Mouse (Mus musculus) kidney, postnatal 25 days (tissue): ENCODE measurements around the gene Mctp2.
A peak's percentile ranks its signal among the peaks of the same experiment; 100 is the strongest.

Experiments used
- DNase-seq, 2 experiments: peaks; one replicate each; pipeline ENCODE4 v3.0.0; 2021; ENCODE audit warnings: mixed read lengths in 2 of 2

Mctp2 gene

DNA sequence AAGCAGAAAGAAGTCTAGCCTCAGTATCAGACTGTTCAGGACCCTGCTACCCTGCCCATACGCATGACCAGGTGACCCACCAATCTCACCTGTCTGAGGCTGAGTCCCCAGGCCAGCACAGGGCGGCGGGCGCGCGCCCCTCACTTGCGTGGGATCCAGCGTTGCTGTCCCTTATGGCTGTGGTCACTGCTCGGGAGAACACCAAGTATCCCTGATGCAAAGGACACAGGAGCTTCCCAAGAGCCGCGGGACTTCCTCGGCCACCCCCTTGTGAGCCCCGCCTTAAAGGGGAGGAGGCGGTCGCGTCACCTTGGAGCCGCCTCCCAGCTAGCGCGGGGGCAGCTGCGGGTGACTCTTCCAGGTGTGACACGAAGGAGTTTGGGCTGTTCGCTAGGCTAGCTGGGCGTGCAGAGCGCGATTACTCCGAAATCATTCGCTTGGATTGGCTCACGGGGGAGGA lies at the start of gene Mctp2:
TSS of gene Mctp2 (minus strand) at position 227 of the 460 bp plus-strand sequence.
- DNase-seq = peak; percentile 65 to 87

DNA sequence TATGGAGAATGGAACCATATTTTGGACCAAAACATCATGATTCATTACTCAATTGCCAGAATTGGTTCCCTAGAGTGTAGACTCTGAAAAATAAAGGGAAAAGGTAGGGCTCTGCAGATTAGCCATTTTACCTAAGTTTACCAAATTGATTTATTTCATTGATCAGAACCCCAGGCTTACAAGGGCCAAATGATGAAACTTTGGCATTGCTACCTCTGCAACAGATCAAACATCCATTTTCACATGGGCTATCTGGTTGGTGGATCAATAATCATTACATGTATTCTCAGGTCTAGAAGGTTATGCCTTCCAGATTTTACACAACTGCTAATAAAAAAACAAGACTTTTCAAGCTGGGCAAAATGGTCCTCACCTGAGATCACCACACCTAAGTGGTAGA lies 39.5 kb upstream of the Mctp2 start:
- DNase-seq = no peak

DNA sequence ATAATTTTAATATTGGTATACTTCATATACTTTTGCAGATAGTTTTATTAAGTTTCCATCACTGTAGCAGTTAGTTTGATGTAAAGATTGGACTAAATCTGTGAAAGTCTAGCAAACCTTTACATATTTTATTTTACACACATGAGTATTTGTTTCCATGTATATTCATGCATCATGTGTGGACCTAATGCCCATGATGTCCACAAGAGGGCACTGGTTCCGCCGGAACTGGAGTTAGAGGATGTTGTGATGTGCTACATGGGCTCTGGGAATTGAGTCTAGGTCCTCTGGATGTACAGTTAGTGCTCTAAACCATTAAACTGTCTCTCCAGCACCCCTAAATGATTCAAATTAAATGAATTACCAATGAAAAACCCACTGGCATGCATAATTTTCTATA lies 37.3 kb upstream of the Mctp2 start:
- no peak for DNase-seq

DNA sequence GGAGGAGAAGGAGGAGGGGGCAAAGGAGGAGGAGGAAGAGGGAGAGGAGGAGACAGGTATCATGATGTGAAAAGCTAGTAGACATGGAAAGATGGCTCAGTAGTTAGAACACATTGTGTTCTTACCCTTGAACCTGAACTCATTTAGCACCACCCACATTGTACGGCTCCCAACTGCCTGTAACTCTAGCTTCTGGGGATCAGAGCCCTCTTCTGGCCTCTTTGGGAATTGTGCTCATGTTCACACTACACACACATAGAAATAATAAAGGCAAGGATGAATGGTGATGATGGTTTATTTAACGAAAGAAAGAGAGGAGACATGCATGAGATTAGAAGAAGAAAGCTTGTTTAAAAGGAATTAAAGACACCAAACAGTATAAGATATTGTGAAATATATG lies 36.4 kb upstream of the Mctp2 start:
- DNase-seq = peak in 1 of 2 experiments; percentile 4

DNA sequence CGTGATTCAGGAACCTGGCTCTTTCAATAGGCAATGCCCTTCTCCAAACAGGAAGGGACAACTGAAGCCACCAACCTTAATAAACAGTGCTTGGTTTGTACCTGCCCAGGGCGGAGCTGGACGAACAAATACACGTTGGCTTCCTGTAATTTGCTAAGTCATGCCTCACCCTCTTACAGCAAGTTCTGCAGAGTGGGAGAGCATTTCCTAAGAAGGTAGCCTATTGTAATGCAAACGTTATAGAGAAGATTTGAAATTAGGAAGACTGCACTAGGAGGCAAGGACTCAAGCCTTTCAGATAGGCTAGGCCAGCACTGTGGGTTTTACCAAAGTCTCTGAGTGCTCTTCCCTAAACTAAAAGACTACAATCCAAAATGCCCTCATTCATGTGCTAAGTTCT lies 19.6 kb upstream of the Mctp2 start:
- DNase-seq = no peak

DNA sequence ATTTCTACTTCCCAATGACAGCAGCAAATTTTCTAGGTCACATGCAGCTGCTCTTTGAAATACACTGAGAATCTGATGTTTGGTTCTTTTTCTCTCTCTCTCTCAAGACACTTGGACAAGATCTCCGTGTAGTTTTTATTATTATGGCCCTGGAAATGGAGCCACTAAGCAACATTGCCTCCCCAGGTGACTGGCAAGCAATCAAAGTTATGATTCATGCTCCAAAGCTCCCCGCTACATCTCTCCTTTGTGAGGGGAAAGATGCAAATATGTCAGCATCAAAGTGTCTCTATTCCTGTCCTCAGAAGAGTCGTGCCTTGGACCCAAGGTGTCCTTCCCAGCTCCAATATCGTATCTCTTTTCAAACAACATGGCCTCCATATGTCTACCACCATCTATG lies 14.5 kb upstream of the Mctp2 start:
- DNase-seq = no peak

DNA sequence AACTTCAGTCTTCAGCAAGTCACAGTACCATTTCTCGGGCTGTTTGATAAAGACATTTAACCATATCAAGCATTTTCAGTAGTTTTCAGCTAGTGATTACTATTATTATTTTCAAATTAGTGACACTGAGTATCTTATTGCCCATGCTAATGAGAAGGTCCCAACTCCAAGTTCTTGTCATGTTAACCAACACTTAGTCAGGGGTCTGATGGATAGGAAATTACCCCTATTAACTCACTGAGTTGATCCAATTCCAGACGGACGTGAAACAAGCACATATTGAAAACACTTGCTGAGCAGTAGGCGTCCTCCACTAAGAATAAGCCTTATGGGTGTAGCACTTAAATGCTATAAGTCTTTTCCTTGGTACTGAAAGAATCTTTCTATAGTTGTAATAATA lies 14.0 kb upstream of the Mctp2 start:
- DNase-seq = no peak

DNA sequence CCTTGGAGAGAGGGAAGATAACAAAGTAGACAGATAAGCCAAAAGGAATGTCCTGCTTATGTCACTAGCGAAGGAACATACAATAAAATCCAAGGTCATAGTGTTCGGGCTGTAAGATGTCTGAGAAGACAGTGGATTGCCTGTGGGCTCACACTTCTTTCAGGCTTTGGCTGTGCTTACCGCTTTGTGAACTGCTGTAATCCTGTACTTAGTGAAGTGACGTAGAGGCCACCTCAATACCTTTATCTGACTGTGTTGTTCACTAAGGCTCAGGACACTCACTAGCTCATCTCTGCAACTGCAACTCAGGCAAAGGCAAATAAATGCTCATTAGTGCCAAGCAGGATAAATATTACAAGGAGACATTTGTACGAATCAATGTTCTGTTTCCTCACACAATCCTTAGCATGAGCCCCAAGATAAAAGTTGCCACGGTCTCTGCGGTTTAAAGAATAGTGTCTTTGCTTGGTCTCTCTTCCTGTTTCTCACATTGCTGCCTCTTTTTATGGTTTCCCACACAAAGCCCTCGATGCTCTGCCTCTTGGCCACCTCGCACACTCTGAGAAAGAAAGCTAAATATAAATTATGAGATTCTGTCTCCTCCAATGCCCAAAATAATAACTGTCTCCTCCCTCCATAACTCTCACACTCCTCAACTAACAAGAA lies 8.1 kb upstream of the Mctp2 start:
- DNase-seq = no peak

DNA sequence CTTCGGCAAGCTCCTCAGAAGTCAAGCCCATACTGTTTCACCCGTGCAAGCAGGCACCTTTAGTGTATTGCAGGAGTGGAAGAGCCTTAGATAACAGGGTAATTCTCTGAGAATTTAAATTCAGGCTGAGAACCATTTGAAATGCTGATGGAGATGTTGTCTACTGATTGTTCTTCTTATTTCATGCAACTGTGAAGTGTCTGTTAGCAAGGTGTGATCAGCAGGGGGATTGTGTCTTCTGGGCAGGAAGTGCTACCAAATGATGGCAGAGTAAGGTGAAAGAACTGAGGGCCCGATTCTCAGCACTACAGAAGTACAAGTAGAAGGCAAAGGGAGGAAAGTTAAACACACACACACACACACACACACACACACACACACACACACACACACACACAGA lies 7.5 kb upstream of the Mctp2 start:
- DNase-seq = no peak

DNA sequence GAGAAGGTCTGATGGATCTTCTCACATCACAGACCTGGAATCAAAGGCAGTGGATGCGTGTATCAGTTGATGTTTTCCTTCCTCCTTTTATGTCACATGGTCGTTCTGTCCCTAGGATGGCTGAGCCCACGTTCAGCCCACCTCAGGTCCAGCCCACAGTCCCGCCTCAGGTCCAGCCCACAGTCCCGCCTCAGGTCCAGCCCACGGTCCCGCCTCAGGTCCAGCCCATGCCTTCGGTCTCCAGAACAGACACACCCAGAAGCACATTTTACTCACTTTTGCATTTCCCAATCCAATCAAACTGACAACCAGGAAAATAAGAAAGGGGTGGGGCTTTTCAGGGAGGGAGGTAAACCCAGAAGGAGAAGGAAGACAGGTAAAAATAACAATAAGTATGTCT lies 5.2 kb upstream of the Mctp2 start:
- no peak for DNase-seq

DNA sequence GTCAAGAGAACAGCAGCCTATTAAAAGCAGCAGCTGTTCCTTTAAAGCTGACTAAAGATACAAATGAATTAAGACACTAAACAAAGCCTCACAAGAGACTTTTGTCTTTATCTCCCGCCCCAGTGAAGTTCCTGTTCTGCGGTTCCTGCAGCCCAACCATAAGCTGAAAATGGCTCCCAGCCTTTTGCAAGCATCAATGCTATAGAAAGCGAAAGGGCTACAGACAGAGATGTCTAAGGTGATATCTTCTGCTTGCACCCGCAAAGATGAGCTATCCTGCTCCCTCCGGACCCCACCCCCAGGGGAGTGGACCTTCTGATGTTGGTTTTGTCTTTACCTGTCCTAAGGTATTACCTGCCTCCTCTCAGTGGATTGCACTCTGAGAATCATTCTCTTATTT lies 1.7 kb upstream of the Mctp2 start:
- no peak for DNase-seq

DNA sequence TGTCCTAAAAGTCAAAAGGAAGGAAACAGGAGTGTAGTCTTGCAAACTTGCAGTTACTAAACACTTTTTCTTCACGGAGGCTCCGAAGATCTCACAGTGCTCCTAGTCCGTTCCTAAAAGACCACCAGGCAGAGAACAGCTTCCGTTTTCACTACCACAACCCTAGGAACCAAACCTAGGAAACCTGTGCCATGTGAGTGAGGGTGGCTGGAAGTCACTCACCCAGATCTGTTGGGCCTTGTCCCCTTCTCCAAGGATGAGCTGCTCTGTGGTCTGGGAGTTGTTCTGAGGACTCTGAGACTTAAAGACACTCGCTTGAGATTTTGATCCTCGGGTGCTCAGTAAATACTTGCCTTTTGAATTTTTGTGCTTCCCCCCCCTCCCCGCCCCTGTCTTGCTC lies 439 bp upstream of the Mctp2 start:
- no peak for DNase-seq

DNA sequence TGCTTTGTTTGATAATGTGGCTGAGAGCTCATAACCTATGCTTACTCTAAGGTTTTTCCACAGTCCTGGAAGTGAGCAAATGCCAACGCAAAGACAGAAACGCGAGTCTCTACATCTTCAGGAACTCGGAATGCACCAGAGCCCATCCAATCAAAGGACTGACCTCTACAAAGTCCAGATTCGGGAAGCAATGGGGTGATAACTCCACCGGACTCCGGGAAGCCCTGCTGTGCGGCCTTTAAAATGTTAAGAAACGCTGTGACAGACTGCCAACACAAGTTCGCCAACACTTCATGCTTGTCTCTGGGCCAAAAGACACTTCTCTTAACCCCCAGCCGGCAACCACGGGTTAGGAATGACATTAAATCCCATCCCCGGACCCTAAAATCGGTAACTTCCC lies 437 bp downstream of the Mctp2 start:
- peak in 1 of 2 experiments; percentile 2 for DNase-seq

DNA sequence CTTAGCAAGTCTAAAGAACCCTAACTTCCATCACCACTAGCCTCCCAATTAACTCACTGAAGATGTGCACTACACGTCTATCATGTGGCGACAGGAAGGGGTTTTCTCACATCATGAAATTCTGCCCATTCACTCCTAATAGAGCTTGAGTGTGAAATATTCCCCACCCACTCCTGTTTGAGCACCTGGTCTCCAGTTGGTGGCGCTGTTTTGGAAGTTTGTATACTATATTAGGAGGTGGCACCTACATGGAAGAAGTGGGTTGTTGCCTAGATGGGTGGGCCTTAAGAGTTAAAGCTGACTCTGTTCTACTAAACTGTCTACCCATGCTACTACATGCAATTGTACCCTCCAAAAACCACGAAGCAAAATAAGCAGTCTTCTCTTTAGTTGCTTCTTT lies 4.7 kb downstream of the Mctp2 start:
- DNase-seq = no peak

DNA sequence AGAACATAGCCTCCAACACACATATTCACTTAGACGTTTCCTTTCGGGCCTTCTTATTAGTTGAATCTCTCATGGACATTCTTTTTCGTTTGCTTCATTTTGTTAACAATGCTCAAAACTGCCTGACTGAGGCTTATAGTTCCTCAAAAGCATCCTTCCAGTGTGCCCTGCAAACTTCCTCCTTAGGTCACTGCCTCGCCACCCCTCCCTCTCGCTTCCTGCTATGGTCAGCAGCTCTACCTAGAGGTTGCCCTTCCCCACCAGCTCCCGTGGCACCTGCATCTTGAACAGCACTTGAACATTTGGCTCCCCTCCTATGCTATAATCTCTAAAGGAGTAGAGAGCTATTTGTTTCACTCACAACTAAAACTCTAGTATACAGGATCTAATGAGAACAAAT lies 6.7 kb downstream of the Mctp2 start:
- no peak for DNase-seq

DNA sequence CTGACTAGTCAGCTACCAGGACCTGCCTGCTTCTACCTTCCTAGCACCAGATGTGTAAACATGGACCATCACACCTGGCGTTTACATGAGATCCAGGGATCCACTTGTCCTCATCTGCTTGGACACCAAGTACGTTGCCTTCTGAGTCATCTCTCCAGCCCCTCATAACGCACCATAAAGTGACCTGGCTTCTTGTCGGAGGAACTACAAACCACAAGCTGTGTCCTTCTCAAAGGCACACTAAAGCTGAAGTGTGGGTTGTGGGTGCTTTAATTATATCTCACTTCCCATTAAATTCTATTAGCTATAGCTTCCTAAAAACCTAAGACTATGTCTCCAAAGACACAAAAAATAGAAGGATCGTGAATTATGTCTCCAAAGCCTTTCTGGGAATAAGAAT lies 9.4 kb downstream of the Mctp2 start:
- DNase-seq = no peak

DNA sequence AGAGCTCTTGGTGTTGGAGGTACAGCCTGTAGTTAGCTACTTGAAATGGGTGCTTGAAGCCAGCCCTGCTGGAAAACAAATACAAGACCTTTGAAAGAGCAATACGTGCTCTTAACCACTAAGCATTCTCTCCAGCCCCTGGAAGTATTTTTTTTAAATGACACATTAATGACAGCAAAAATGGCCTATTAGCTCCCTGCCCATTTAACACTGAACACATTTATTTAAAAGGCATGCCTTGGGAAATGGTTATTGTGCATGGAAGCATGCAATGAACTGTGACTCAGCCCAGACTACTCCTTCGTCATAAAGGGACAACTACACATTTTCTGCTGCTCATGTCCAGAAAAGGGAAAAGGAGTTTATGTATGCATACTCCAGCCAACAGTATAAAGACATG lies 10.2 kb downstream of the Mctp2 start:
- no peak for DNase-seq

DNA sequence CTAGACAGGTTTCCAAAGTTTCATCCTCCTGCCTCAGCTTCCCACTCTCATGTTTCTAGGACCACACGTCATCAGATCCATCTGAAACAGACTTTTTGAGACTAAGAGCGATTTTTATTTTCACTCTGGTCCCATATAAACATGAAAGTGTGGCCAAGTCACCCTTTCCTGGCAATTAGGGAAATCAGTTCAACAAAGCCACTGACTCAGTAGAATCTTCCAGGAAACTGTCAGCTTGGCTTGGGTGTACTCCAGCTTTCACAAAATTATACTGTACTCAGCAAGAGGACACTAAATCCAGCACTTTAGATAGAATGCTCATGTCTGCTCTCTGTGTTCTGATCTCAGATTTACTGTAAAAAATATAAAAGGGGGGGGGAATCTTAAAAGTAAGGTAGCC lies 11.5 kb downstream of the Mctp2 start:
- DNase-seq = no peak

DNA sequence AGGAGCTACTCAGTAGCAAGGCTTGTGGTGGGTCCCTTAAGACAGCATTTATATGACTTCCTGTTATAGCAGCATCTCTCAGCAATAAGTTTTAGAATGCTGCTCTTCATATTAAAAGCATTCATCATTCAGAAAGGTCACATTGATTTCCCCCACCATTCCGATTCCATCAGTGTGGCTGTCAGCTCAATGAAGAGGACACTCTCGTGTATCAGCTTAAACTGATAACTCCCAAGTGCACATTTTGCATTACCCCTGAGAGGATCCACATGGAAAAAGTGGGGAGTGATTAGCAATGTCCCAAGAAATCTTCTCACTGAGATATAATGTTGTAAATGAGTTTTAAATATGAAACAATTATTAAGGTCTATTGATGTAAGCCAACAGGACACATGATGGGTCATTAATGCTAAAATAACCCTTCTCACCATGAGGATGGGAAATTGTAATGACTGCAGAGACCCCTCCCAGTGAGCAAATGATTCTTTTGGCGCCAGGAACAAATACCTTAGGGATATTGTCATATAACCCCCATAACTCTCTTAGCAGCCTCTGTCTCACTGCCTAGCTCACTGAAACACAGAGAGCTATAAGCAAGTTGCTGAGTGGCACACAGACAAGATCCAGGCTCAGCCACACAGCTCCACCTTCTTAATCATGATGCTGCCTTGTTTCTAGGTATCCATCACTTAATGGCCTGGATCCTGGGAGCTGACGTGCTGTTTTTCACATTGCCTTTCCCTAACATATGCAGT lies 12.4 kb downstream of the Mctp2 start:
- DNase-seq = no peak

DNA sequence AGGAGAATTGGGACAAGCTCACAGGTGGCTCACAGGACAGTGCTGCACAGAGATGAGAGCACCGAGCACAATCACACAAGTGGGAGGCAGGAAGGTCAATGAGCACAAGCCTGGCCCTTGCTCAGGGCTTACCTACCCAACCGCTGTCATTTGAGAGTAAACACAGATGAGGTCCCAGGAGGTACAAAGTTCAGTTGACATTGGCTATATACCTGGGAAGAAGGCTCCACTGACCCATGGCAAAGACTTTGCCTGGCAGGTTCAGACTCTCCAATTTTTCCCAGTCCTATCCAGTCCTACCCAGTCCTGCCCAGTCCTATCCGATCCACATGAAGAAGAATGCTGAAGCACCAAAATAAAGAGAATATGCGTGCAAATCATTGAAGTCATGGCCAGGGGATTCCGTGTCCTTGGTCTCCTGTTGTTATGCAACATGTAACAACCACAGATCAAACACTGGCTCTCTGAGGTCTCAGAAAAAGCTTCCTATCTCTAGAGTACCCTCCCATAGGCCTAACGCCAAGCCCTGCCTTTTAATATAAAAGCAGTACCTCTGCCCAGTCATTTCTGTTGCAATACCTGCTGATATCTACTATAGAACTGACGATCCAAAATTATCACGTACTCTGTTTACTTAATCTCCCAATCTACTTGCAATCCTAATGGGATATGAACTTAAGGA lies 14.0 kb downstream of the Mctp2 start:
- DNase-seq = peak; percentile 32 to 56

DNA sequence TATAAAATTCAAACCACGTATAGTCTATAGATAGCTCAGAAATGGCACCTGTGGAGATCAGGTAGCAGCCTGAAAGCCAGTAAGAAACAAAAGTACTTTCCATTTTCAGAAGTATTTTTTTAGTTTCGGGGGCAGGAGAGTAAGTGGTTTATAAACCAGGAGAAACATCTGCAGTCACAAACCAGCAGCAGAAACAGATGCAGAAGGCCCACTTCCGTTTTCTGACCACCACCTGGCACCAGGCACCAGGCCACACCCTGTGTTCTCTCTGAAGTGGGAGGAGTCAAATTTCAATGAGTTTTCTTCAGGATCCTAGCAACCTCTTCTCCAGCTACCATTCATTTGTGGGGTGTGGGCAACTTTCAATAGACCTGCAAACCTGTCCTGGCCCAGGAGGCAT lies 25.7 kb downstream of the Mctp2 start:
- no peak for DNase-seq

DNA sequence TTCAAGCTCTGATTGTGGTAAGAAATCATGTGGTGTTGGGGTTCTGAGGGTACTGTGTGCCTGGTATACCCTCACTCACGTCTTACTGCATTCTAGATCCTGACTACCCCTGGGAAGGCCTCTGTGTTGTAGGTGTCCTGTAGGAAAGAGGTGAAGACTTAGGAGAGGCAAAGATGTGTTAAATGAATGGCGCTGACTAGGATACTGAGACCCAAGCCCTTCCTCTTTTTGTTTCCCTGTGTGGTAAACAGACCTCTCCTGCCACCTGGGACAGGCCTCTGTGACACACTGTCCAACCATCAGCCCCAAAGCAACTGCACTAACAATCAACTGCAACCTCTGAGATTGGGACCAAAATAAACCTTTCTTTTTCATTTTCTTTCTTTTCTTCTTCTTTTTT lies 28.0 kb downstream of the Mctp2 start:
- no peak for DNase-seq

DNA sequence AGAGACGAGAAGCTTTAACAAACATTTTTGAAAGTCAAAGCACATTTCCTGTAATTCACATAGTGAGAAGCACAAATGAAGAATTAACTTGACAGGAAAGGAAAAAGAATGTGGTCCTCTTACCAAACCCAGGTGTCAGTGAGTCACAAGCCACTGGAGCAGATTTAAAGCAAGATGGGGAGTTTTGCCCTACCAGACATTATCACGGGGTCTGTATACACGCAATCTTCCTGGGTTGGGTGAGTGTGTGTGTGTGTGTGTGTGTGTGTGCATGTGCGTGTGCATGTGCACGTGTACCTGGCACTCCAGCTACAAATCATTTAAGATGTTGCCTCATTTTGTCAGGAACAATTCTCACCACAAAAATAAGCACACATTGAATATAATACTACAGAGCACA lies 30.9 kb downstream of the Mctp2 start:
- DNase-seq = no peak

DNA sequence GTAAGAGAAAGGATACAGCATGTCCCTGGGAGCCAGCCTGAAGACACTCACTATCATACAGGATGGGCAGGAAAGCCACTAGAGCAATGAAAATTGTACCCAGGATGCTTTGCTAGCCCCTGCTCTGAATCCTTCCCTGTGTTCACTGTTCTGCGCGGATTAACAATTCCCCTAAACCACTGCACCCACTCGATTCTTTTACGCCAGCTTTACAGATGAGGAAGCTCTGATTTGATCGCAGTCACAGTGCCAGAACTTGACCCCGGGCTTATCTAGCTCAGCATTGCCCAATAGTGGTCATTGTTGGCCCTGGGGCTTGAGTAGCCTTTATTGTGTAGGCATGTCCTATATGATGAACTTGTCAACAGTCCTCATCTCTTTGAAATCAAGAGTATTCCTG lies 34.9 kb downstream of the Mctp2 start:
- no peak for DNase-seq
